Mouse (Mus musculus): ENCODE results near the gene Tmem230. TPM values are rescaled to one million over a fixed set of nuclear protein-coding genes. Genes with fewer than 3 reads are reported as not detected.

The Tmem230 gene
- polyA plus RNA-seq, 1 experiment from 2014 or later = 47.3 TPM

- Histone ChIP-seq H3K36me3 (peaks cover 8% of the 10 kb centered on the region), H3K27me3 (no peaks in the 10 kb centered on the region), H3K4me2 (no peak overlapping the region), H3K4me1 (replicated peaks) (peaks cover 35% of the 10 kb centered on the region), H3K27ac (peak overlapping the region; percentile 53), H3K4me3 (replicated peaks) (no peak overlapping the region), H3K9ac (replicated peaks) (no peak overlapping the region), H3K9me3 (0 out of 2 replicates have a peak, but pooled peaks cover 3% of the 10 kb centered on the region)
- ATAC-seq (ENCODE audit: insufficient number of reproducible peaks, insufficient read depth, low FRiP score, low TSS enrichment, low read depth) = no peak
- WGBS = 43% methylated on average over 12 of the region's 12 CpGs
Measured at GRCm38 (mm10) chr2:132282453-132283174, 35.0 kb upstream of the Tmem230 start.

GRCm38 (mm10) chr2:132281560-132282452, 34.2 kb upstream of the Tmem230 start:
- WGBS = 73% methylated on average over 10 of the region's 10 CpGs
- ATAC-seq (ENCODE audit: insufficient number of reproducible peaks, insufficient read depth, low FRiP score, low TSS enrichment, low read depth) = no peak
- no peak overlapping the region for H3K9ac ChIP-seq (replicated peaks)
- peaks cover 35% of the 10 kb centered on the region for H3K4me1 ChIP-seq (replicated peaks)
- H3K27me3 ChIP-seq = no peaks in the 10 kb centered on the region
- peaks cover 8% of the 10 kb centered on the region for H3K36me3 ChIP-seq
- H3K27ac ChIP-seq = no peak overlapping the region
- H3K4me2 ChIP-seq = no peak overlapping the region
- H3K9me3 ChIP-seq = no peaks in the 10 kb centered on the region
- H3K4me3 ChIP-seq (replicated peaks) = no peak overlapping the region

GRCm38 (mm10) chr2:132280518-132281120, 33.0 kb upstream of the Tmem230 start:
- Histone ChIP-seq H3K4me3 (replicated peaks) (no peak overlapping the region), H3K27ac (no peak overlapping the region), H3K9me3 (no peaks in the 10 kb centered on the region), H3K36me3 (peaks cover 8% of the 10 kb centered on the region), H3K4me1 (replicated peaks) (peaks cover 32% of the 10 kb centered on the region), H3K9ac (replicated peaks) (no peak overlapping the region), H3K4me2 (no peak overlapping the region), H3K27me3 (no peaks in the 10 kb centered on the region)
- WGBS = 92% methylated on average over 10 of the region's 10 CpGs
- no peak for ATAC-seq (ENCODE audit: insufficient number of reproducible peaks, insufficient read depth, low FRiP score, low TSS enrichment, low read depth)

GRCm38 (mm10) chr2:132279978-132280377, 32.4 kb upstream of the Tmem230 start:
- Histone ChIP-seq H3K9me3 (no peaks in the 10 kb centered on the region), H3K4me3 (replicated peaks) (no peak overlapping the region), H3K27ac (no peak overlapping the region), H3K27me3 (no peaks in the 10 kb centered on the region), H3K4me1 (replicated peaks) (peaks cover 32% of the 10 kb centered on the region), H3K4me2 (no peak overlapping the region), H3K36me3 (peaks cover 8% of the 10 kb centered on the region), H3K9ac (replicated peaks) (no peak overlapping the region)
- no peak for ATAC-seq (ENCODE audit: insufficient number of reproducible peaks, insufficient read depth, low FRiP score, low TSS enrichment, low read depth)
- 82% methylated on average over 4 of the region's 4 CpGs for WGBS

- WGBS = 78% methylated on average over 3 of the region's 3 CpGs
- H3K4me3 ChIP-seq (replicated peaks) = no peak overlapping the region
- no peaks in the 10 kb centered on the region for H3K9me3 ChIP-seq
- no peak for ATAC-seq (ENCODE audit: insufficient number of reproducible peaks, insufficient read depth, low FRiP score, low TSS enrichment, low read depth)
- H3K27ac ChIP-seq = no peak overlapping the region
- no peak overlapping the region for H3K9ac ChIP-seq (replicated peaks)
- no peak overlapping the region for H3K4me2 ChIP-seq
- H3K4me1 ChIP-seq (replicated peaks) = peaks cover 26% of the 10 kb centered on the region
- no peaks in the 10 kb centered on the region for H3K27me3 ChIP-seq
- peaks cover 8% of the 10 kb centered on the region for H3K36me3 ChIP-seq
Measured at GRCm38 (mm10) chr2:132279336-132279882, 31.8 kb upstream of the Tmem230 start.

- no peak for ATAC-seq (ENCODE audit: insufficient number of reproducible peaks, insufficient read depth, low FRiP score, low TSS enrichment, low read depth)
- H3K4me3 ChIP-seq (replicated peaks) = no peak overlapping the region
- no peak overlapping the region for H3K9ac ChIP-seq (replicated peaks)
- WGBS = 76% methylated on average over 8 of the region's 8 CpGs
- no peaks in the 10 kb centered on the region for H3K27me3 ChIP-seq
- peaks cover 16% of the 10 kb centered on the region for H3K4me1 ChIP-seq (replicated peaks)
- peaks cover 8% of the 10 kb centered on the region for H3K36me3 ChIP-seq
- no peaks in the 10 kb centered on the region for H3K9me3 ChIP-seq
- H3K27ac ChIP-seq = no peak overlapping the region
- no peak overlapping the region for H3K4me2 ChIP-seq
Measured at GRCm38 (mm10) chr2:132278273-132278853, 30.8 kb upstream of the Tmem230 start.

- Histone ChIP-seq H3K4me3 (replicated peaks) (no peak overlapping the region), H3K27me3 (no peaks in the 10 kb centered on the region), H3K27ac (no peak overlapping the region), H3K9me3 (no peaks in the 10 kb centered on the region), H3K4me1 (replicated peaks) (no peaks in the 10 kb centered on the region; the same call in 1 of the 2 replicates), H3K36me3 (peaks cover 8% of the 10 kb centered on the region), H3K4me2 (no peak overlapping the region), H3K9ac (replicated peaks) (no peak overlapping the region)
- ATAC-seq (ENCODE audit: insufficient number of reproducible peaks, insufficient read depth, low FRiP score, low TSS enrichment, low read depth) = no peak
- 76% methylated on average over 4 of the region's 4 CpGs for WGBS
Measured at GRCm38 (mm10) chr2:132276249-132276648, 28.6 kb upstream of the Tmem230 start.

- Histone ChIP-seq H3K27me3 (no peaks in the 10 kb centered on the region), H3K9me3 (no peaks in the 10 kb centered on the region), H3K27ac (no peak overlapping the region), H3K9ac (replicated peaks) (no peak overlapping the region), H3K4me1 (replicated peaks) (no peaks in the 10 kb centered on the region; the same call in 1 of the 2 replicates), H3K4me3 (replicated peaks) (no peak overlapping the region), H3K4me2 (no peak overlapping the region), H3K36me3 (peaks cover 3% of the 10 kb centered on the region)
- WGBS = 76% methylated on average over 4 of the region's 4 CpGs
- ATAC-seq (ENCODE audit: insufficient number of reproducible peaks, insufficient read depth, low FRiP score, low TSS enrichment, low read depth) = no peak
Measured at GRCm38 (mm10) chr2:132275527-132275926, 27.9 kb upstream of the Tmem230 start.

- Histone ChIP-seq H3K9ac (replicated peaks) (no peak overlapping the region), H3K27me3 (no peaks in the 10 kb centered on the region), H3K4me2 (no peak overlapping the region), H3K27ac (no peak overlapping the region), H3K36me3 (no peaks in the 10 kb centered on the region), H3K4me3 (replicated peaks) (no peak overlapping the region), H3K9me3 (no peaks in the 10 kb centered on the region), H3K4me1 (replicated peaks) (no peaks in the 10 kb centered on the region; the same call in 1 of the 2 replicates)
- 66% methylated on average over 6 of the region's 6 CpGs for WGBS
- ATAC-seq (ENCODE audit: insufficient number of reproducible peaks, insufficient read depth, low FRiP score, low TSS enrichment, low read depth) = no peak
Measured at GRCm38 (mm10) chr2:132272694-132273389, 25.2 kb upstream of the Tmem230 start.

GRCm38 (mm10) chr2:132270331-132270951, 22.8 kb upstream of the Tmem230 start:
- 91% methylated on average over 2 of the region's 2 CpGs for WGBS
- H3K27me3 ChIP-seq = no peaks in the 10 kb centered on the region

More at GRCm38 (mm10) chr2:132270331-132270951, 22.8 kb upstream of the Tmem230 start:
- no peak overlapping the region for H3K4me2 ChIP-seq
- H3K27ac ChIP-seq = no peak overlapping the region
- H3K36me3 ChIP-seq = no peaks in the 10 kb centered on the region
- no peak overlapping the region for H3K9ac ChIP-seq (replicated peaks)
- H3K9me3 ChIP-seq = no peaks in the 10 kb centered on the region
- no peak for ATAC-seq (ENCODE audit: insufficient number of reproducible peaks, insufficient read depth, low FRiP score, low TSS enrichment, low read depth)
- H3K4me3 ChIP-seq (replicated peaks) = no peak overlapping the region
- no peaks in the 10 kb centered on the region; the same call in 1 of the 2 replicates for H3K4me1 ChIP-seq (replicated peaks)

Measured in limb, embryonic 12.5 days (tissue).